In genomic region chr7:49496111-49496510, GRCm38 (mm10) we compare ENCODE assay signal across 8 mouse cellular contexts.
DNase-seq lines count a peak whose midpoint lies in the region; ATAC-seq lines count a peak whose summit lies in the region.

No protein-coding gene starts in this region.

- H3K27me3 ChIP-seq in liver, embryonic 16.5 days (ENCODE audit: control insufficient read depth, insufficient read depth, low read depth, low read length), result no peaks in the 10 kb centered on the region
- peaks cover 57% of the 10 kb centered on the region for H3K27me3 ChIP-seq in forebrain, embryonic 10.5 days (ENCODE audit: poor library complexity, severe bottlenecking)
- H3K27me3 ChIP-seq in hindbrain, embryonic 13.5 days, result no peaks in the 10 kb centered on the region
- no peaks in the 10 kb centered on the region for H3K27me3 ChIP-seq in neural tube, embryonic 11.5 days (ENCODE audit: control insufficient read depth, insufficient read depth, low read length)

- H3K36me3 ChIP-seq in liver, embryonic 16.5 days (ENCODE audit: control insufficient read depth, insufficient read depth), result no peaks in the 10 kb centered on the region
- no peaks in the 10 kb centered on the region for H3K36me3 ChIP-seq in forebrain, embryonic 10.5 days (replicated peaks)
- peaks cover 14% of the 10 kb centered on the region for H3K36me3 ChIP-seq in hindbrain, embryonic 13.5 days
- no peaks in the 10 kb centered on the region for H3K36me3 ChIP-seq in neural tube, embryonic 11.5 days (ENCODE audit: control insufficient read depth, insufficient read depth, low read length)

- no peak overlapping the region for H3K4me2 ChIP-seq in liver, embryonic 16.5 days (ENCODE audit: low read depth, low read length)
- H3K4me2 ChIP-seq in hindbrain, embryonic 13.5 days, result no peak overlapping the region
- no peak overlapping the region for H3K4me2 ChIP-seq in neural tube, embryonic 11.5 days (ENCODE audit: low read depth)

- no peak for ATAC-seq in liver, embryonic 16.5 days (ENCODE audit: low read depth)
- ATAC-seq in hindbrain, embryonic 13.5 days (ENCODE audit: low FRiP score), result peak; percentile 62
- ATAC-seq in neural tube, embryonic 11.5 days (ENCODE audit: insufficient read depth, low FRiP score, low TSS enrichment), result peak; percentile 35; the same call in 1 of the 2 replicates

- DNase-seq in liver, result no peak
- DNase-seq in forebrain, embryonic 10.5 days (ENCODE audit: extremely low spot score, low spot score), result peak; percentile 40
- DNase-seq in neural tube, embryonic 11.5 days (ENCODE audit: low spot score), result peak; percentile 56
- no peak for DNase-seq in c-Kit-positive CD71-positive TER-119-positive erythroid progenitor cells, embryonic 14.5 days (ENCODE audit: low spot score)
- no peak for DNase-seq in urinary bladder, postnatal 4 days (ENCODE audit: low spot score in 2 of 2)
- no peak for DNase-seq in lung, postnatal 14 days

- no peaks in the 10 kb centered on the region for H3K9me3 ChIP-seq in liver, embryonic 16.5 days (replicated peaks; ENCODE audit: control insufficient read depth, low read length)
- 0 out of 2 replicates have a peak, but pooled peaks cover 2% of the 10 kb centered on the region for H3K9me3 ChIP-seq in forebrain, embryonic 10.5 days
- no peaks in the 10 kb centered on the region for H3K9me3 ChIP-seq in hindbrain, embryonic 13.5 days
- H3K9me3 ChIP-seq in neural tube, embryonic 11.5 days (ENCODE audit: control insufficient read depth, low read length), result no peaks in the 10 kb centered on the region

- no peak overlapping the region for H3K4me3 ChIP-seq in liver, embryonic 16.5 days (ENCODE audit: low read depth, low read length)
- no peak overlapping the region for H3K4me3 ChIP-seq in forebrain, embryonic 10.5 days
- no peak overlapping the region for H3K4me3 ChIP-seq in hindbrain, embryonic 13.5 days
- H3K4me3 ChIP-seq in neural tube, embryonic 11.5 days (ENCODE audit: low read depth, low read length), result no peak overlapping the region

- H3K4me1 ChIP-seq in liver, embryonic 16.5 days (ENCODE audit: control insufficient read depth, low read depth, low read length), result no peaks in the 10 kb centered on the region; the same call in 1 of the 2 replicates
- H3K4me1 ChIP-seq in forebrain, embryonic 10.5 days, result peaks cover 29% of the 10 kb centered on the region
- peaks cover 34% of the 10 kb centered on the region for H3K4me1 ChIP-seq in hindbrain, embryonic 13.5 days (replicated peaks)
- peaks cover 18% of the 10 kb centered on the region for H3K4me1 ChIP-seq in neural tube, embryonic 11.5 days (ENCODE audit: control insufficient read depth, insufficient read depth, low read length)

- no peak overlapping the region for H3K9ac ChIP-seq in liver, embryonic 16.5 days (ENCODE audit: low read depth, low read length)
- H3K9ac ChIP-seq in hindbrain, embryonic 13.5 days, result peak overlapping the region; percentile 29; the same call in 1 of the 2 replicates
- H3K9ac ChIP-seq in neural tube, embryonic 11.5 days (ENCODE audit: low read length), result no peak overlapping the region

- peak overlapping the region; percentile 21; the same call in 1 of the 2 replicates for H3K27ac ChIP-seq in liver, embryonic 16.5 days (ENCODE audit: low read length)
- H3K27ac ChIP-seq in forebrain, embryonic 10.5 days, result peak overlapping the region; percentile 78
- peak overlapping the region; percentile 60 for H3K27ac ChIP-seq in hindbrain, embryonic 13.5 days
- H3K27ac ChIP-seq in neural tube, embryonic 11.5 days (ENCODE audit: low read depth, low read length), result no peak overlapping the region

- WGBS in liver, embryonic 16.5 days (ENCODE audit: insufficient replicate concordance), result 57% methylated on average over 11 of the region's 11 CpGs
- WGBS in forebrain, embryonic 10.5 days, result 15% methylated on average over 11 of the region's 11 CpGs
- WGBS in hindbrain, embryonic 13.5 days, result 15% methylated on average over 11 of the region's 11 CpGs
- WGBS in neural tube, embryonic 11.5 days, result 19% methylated on average over 11 of the region's 11 CpGs

Comparison
In these comparisons a context has a peak if more than half of its experiments do, and no peak if none do; other contexts are left out.
1. DNase-seq: peak in forebrain, embryonic 10.5 days (single experiment) and neural tube, embryonic 11.5 days (single experiment); none in liver (single experiment), c-Kit-positive CD71-positive TER-119-positive erythroid progenitor cells, embryonic 14.5 days (single experiment), urinary bladder, postnatal 4 days (0 of 2) and lung, postnatal 14 days (single experiment).